Mouse (Mus musculus) left cerebral cortex, postnatal 4 days (tissue): Measurements from ENCODE around the gene Numb. TPM values are rescaled to one million over a fixed set of nuclear protein-coding genes. Genes with fewer than 3 reads are reported as not detected.

ENCODE experiments used
- DNase-seq: peaks from one replicate; pipeline ENCODE4 v3.0.0-alpha.2; 2022
- intact Hi-C: fragments of 180-260 bp; cut with DNase I; formaldehyde crosslinking; loops from one replicate; pipeline ENCODE4 v1.15.1; 2025
- total RNA-seq, 2 experiments: library from RNA; stranded (reverse); gene quantifications; 2 replicates each; pipeline ENCODE4 v1.2.3; 2021

Numb gene
- total RNA-seq, 2 experiments from 2014 or later = 16.5 to 17.8 TPM

DNA sequence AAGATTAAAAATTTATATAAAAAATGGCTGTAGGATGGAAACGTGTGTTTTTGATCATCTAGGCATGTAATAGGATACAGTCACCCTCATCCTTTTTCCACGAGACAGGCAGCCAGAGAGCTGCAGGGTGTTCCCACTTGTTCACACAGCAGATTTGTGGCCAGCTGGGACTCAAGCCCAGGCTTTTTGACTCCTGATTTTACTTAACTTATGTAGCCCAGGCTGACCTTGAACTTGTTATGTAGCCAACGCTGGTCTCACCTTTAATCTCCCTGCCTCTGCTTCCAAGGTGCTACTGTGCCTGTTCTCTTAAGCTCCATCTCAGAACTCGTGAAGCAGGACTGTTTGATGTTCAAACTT is 132.0 kb downstream of the Numb start:
- no peak for DNase-seq
- intact Hi-C loops = no loop called here

DNA sequence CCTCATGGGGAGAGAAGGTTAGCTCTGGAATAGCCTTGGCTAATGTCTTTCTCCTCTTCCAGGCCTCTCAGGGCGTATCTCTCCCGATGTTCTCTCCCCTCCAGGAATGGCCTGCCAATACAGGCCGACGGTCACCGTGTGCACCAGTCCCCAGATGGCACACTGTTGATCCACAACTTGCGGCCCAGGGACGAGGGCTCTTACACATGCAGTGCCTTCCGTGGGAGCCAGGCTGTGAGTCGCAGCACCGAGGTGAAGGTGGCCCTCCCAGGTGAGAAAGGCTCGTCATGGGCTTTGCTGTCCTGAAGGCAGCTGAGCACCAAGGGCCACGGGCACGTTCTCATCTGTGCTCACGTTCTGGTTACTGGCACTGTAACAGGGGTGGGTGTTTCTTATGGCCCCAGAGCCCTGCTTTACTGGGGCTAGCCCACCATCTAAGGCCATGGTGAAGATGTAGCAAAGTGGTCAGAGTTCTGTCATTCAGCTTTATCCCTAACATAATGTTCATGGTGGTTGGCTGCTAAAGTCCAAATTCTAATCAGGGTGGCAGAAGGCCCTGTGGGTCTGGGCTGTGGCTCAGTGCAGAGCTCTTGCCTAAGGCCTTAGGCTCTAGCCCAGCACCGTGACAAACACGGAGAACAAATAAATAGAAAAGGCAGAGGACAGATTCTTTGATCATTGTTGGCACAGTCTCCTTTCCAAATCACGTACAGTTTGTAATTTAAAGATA is 132.5 kb downstream of the Numb start:
- intact Hi-C loops = no loop called here
- no peak for DNase-seq

DNA sequence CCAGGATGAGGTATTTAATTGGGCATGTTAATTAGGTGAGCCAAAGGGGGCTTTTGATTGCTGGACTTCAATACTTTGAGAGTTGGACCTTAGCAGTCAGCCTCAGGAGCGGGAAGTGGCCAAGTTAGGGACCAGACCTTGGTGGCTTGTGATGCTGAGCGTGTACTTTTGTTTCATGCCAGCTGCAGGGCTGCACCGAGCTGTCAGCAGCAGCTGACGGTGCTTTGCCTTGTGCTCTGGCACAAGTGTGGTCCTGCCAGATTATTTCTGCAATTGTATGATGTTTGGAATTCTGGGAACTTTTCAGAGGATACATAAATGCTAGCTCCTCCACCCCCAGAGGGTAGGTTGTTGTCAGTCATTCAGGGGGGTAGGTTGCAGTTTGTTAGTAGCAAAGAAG is 136.4 kb downstream of the Numb start:
- no peak for DNase-seq
- intact Hi-C loops = no loop called here

DNA sequence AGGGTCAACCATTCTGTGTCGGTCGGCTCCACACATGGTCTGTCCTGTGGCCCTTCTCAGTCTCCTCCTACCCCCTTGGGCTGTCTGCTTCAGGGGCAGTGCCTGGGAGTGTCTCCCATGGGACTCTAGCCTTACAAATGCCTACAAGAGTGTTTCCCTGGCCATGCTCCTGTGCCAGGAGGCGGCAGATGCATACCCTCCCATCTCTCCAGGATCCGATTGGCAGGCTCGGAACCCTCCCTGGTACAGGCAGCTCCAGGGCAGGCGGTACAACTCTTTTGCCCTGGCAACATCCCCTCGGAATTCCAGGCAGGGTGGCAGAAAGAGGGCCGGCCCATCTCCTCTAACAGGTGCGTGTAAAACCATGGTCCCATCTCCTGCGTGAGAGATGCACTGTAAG is 139.1 kb downstream of the Numb start:
- peak; percentile 70 for DNase-seq
- intact Hi-C loops = no loop called here

DNA sequence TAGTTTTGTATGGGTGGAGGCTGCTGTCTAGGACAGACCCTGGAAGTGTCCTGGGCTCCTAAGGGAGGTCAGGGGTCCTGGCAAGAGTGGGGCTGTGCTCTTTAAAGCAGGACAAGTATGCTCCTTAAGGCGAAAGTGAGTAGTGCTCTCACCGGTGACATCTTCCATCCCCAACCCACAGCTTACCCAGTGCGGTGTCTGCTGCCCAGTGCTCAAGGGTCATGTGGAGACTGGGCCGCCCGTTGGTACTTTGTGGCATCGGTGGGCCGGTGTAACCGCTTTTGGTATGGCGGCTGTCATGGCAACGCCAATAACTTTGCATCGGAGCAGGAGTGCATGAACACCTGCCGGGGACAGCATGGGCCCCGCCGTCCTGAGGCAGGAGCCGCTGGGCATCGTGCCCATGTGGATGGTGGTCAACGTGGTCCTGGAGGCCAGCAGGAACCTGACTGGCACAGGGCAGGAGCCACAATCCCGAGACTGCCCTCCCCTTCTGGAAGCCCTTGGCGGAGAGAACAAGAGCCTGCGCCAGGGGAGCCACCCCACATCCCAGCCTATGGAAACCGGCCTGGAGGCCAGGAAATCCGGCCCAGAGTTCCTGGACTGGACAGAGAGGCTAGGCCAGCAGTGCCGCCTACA is 140.0 kb downstream of the Numb start:
- peak; percentile 92 for DNase-seq
- intact Hi-C loops = no loop called here

DNA sequence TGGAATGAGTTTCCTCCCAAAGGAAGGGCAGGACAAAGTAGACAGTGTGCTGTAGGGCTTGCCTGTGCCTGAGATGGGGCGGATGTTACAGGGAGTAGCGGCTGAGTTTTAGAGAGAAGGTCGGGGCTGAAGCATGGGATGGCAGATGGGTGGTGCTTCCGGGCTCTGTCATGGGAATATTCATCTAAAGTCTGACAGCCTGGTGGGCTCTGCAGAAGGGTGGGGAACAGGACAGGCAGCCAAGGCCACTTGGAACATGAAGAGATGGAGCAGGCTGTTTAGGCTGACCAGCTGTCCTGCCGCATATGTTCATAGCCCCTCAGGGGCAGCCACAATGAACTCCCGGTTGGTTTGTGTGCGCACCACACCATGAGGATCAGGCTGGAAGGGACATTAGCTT is 140.5 kb downstream of the Numb start:
- peak; percentile 86 for DNase-seq
- intact Hi-C loops = no loop called here

DNA sequence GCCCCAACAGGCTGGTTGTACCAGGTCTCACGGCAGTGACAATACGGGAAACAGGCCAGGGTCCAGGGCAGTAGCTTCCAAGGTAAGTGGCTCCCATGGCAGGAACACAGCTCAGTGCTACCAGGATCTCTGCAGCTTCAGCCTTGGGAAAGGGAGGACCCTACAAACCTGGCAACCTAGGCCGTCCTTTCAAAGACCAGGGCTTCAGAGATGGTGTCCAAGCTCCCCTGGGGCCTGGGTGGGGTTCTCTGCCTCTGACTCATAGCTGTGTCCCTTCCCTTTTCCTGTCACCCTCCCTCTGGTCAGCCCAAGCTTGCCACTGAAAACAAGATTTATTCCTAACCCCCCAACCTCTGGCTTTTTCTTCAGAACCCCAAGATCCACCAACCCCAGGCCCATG is 141.6 kb downstream of the Numb start:
- intact Hi-C loops = no loop called here
- no peak for DNase-seq

DNA sequence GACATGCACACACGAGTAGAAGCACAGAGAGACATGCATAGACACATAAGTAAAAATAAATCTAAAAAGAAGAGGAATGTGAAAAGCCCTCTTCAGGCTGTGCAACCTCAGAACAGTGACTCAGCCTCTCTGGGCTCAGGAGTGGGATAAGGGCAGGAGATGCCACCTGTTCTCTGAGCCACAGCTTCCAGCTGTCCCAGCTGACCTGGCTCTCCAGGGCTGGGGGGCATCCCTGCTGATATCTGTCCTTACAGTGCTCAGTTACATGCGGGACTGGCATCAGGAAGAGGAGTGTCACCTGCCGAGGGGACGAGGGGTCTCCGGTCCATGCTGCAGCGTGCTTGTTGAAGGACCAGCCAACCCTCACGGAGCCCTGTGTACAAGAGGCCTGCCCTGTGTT is 145.0 kb downstream of the Numb start:
- intact Hi-C loops = no loop called here
- no peak for DNase-seq

DNA sequence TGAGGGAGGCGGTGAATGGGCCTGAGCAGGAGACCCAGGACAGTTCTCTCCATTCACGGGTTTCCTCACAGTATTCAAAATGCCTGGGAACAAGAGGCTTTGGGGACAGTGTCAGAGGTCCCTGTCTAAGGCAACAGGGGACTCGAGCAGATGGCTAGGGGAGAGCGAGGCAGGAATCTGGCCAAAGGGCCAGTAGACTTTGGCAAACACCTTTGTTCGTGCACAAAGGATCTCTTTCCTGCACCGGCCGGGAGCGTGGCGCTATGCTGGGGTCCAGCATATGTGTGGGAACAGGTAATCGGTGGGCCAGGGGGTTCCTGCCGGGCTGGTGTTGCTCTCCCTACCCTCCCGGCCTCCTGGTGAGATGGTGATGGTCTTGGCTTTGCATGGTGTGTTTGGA is 146.1 kb downstream of the Numb start:
- intact Hi-C loops = no loop called here

DNA sequence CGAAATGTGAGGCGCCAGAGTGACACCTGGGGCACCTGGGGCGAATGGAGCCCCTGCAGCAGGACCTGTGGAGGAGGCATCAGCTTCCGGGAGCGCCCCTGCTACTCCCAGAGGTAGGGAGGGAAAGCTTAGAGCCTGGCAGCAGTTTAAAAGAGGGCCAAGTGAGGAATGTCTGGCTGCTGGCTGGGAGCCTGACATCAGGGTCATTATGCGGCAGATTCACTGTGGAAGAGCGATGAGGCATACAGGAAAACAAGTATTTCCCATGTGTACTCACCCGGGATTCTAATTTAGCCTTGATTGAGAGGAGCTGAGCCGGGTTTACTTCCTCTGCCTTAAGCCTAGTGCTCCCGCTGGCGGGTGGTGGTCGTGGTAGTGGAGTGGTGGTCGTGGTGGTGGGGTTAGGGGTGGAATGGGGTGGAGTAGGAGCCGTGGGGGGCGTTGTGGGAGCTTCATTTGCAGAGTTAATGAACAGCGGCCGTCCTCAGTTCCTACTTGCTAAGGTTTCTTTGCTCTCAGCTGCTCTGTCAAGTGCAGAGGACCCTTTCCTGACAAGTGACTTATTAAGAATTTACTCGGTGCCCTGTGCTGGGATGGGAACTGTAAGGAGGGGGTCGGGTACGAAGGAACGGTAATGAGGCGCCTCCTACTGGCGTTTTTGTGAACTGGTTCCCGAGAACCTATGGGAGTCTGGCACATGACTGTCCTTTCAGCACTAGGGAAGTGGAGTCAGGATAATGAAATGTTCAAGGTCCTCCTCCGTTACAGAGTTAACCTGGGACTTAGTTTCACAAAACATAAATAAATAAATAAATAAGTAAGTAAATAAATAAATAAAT is 151.1 kb downstream of the Numb start:
- DNase-seq = peak; percentile 76
- intact Hi-C loops = no loop called here

More for the DNA sequence above, 146.1 kb downstream of the Numb start:
- no peak for DNase-seq

DNA sequence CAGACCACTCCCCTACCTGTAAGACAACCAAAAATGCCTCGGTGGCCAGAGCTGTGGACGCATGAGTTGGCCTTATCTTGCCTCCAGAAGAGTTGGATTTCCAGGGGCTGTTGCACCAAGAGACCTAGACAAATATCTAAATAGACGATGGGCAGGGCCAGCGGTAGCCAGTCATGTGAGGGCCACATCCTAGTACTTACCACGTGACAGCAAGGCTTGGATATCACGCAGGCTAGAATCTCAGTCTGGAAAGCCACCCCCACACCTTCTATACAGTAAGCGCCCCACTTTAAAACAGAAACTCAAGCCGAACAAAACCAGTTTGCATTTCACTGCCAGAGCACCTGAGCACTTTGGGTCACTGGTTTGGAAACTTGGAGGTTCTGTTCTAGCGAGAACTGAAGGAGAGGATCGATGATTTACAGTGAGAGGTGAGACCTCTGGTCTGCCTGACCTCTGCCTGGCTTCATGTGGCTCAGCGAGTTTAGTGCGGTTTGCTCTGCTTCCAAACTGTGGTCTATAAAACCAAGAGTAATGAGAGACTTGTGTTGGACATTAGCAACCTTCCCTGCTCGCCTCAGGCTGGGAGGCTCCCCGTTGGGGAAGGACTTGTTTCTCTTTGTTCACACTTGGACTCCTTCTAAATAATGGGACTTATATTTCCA is 153.4 kb downstream of the Numb start:
- intact Hi-C loops = no loop called here

DNA sequence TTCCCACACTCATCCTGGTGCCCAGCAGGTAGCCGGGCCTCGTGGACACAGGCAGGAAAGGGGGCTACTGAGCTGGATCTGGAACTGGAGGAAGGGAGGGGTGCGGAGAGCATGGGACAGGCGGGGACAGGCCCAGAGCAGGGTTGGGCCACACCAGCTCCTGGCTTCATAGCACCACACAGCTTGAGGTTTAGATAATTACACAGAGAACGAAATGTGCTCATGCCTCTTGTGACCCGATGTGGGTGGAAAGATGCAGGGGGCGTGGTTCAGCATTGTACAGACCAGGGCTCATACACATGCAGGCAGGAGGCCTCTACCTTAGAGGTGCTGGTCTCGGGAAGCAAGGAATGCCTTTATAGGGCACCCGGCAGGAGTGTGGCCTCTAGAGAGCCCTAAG is 153.9 kb downstream of the Numb start:
- intact Hi-C loops = no loop called here
- DNase-seq = no peak

More for the DNA sequence above, 153.4 kb downstream of the Numb start:
- no peak for DNase-seq

DNA sequence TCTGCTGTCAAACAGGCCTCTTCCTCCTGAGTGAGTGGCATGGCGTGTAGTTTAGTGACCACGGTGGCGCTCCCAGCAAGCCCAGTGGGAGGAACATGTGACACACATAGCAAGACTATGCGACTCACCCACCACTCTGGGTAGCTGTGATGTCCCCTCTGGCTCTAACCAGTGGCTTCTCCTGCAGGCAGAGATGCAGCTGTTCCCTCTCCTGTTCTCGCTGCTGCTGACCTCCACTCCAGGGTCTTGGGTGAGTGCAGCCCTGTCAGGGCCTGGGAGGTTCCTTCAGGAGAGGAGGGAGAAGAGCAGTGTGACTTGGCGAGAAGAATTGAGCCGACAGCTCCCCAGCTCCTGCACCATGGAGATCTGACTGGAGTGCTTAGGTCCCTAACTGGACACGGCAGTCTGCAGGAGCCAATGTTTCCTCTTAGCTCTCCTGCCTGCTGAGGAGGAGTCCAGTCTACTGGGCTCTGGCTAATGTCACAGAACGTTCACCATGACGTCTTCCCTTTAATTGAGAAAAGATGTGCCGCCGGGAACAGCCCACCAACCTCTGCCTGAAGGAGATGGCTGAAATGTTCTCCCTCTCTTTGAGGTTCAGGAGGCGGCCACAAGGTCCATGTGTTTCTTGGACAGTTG is 155.7 kb downstream of the Numb start:
- intact Hi-C loops = no loop called here
- DNase-seq = no peak

DNA sequence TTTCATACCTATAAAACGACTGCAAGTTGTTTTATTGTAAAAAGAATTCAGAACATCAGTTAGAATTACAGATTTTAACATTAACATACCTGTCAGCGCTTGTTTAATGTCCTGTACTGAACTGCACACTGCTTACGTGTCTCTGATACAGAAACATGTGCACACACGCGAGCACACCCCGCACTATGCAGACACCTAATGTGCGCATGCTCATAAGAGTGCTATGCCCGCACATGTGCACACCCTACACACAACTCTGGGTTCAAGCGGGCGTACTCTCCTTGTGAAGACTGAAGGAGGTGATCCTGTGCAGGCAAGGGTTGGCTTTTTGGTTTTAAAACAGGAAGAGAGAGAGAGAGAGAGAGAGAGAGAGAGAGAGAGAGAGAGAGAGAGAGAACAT is 157.2 kb downstream of the Numb start:
- DNase-seq = no peak
- intact Hi-C loops = no loop called here

DNA sequence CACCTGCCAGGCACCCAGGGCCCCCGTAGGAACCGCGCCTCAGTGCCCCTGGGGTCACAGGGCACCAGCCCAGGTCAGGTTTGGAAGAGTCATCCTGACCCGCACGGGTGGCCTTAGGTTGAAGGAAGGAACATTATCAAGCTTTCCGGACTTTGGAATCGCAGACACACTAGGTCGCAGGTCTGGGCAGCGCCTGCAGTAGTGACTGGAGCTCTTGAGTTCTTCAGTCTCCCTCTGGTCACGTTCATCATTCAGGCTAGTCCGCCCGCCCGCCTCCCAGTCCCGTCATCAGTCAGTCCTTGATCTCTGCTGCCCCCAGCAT is 157.7 kb downstream of the Numb start:
- DNase-seq = no peak
- intact Hi-C loops = no loop called here

DNA sequence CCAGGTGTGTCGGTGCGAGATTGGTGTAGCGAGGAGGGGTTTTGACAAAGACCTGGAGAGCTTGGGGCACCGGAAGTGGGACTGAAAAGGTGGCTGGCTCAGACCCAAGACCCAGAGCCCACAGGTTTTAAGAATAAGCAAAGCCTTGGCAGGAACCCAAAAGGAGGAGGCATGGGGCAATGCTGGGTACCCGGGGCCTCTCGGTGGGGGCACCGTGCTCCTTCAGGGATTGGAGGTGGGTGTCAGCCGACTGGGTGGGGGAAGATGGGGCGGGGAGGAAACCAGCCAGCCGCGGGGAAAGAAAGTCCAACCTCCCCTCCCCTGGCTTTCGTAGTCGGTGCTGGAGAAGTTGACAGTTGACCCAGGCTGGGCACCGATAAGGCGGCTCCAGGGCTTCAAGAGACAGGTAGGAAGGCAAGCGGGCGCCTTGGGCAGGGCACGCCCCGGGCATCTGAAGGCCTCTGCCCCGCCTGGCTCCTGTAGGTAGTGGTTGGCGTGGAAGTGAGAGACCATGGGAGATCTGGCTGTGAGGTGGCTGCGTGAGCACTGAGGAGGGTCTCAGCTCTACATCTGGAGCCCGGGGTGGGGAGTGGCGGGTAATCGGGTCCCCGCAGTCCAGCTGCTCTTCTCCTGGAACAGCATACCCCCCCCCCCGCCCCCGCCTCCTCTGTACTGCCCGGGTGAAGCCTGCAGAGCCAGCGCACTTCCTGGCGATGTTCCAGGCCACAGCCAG is 158.3 kb downstream of the Numb start, which contains the start of gene Papln:
TSS of gene Papln (plus strand) at position 324 of the 733 bp plus-strand sequence.
- intact Hi-C loops = no loop called here
- no peak for DNase-seq

DNA sequence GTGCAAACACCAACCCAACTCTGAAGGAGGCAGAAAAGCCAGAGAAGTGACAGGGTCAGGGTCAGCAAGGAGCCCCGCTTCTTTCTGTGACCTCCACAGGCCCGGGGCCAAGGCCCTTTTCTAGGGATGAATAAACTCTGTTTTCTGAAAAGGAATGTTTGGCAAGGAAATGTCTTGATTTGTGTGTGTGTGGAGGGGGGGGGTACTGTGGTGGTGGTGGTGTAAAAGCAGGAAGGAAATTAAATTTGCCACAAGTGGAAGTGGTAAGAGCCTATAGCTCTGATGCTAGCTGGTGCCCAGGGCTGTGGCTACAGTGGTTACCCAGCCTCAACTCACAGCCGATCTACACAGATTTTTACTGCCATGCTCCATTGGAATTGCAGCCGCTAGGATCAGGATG is 159.0 kb downstream of the Numb start:
- intact Hi-C loops = no loop called here
- DNase-seq = no peak

DNA sequence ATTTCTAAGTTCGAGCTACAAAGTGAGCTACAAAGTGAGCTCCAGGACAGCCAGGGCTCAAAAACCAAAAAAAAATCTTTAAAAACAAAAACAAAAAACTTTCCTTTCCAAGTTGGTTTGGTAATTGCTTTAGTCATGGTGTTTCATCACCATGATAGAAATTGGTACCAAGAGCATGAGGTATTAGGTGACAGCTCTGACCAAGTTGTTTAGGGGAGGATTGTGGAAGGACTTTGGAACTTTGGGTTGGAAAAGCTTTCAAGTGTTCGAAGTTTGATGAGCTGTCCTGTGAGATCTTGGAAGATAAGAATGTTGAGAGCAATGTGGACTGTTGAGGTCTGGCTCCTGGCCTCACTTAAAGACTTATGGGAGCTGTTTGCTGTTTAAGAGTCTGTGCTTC is 161.5 kb downstream of the Numb start:
- intact Hi-C loops = no loop called here
- no peak for DNase-seq

DNA sequence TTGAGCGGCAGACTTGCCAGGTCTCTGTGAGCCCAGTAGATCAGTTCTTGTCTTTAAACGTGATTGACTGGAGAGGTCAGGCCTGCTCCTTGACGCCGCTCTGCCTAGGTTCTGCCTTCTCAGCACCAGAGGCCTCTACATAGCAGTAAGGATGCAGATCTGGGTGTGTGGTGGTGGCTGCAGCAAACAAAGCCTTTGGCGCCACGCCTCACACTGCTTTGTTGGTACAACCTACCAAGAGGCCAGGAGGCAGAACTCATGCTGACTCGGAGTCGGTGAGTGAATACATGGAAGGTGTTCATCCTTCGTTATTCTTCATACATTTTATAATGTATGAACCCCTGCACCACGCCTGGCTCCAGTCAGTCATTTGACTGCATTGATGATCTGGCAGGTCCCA is 163.0 kb downstream of the Numb start:
- no peak for DNase-seq
- intact Hi-C loops = no loop called here

DNA sequence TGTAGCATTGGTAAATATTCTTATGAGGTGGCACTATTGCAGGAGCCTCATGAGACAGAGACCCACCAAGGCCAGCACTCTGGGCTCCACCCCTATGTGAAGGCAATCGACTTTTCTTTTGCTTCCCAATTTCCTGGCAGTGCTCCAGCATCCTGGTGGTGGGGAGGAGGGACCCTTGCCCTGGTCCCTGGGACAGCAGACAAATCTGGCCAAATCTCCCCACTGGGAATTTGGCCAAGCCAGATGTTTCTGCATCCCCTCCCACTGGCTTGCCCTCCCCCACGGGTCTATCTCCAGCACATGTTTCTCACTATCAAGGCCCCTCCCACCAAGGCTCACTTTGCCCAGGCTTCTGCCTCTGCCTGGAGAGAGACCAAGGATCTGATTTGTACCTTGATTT is 169.2 kb downstream of the Numb start:
- peak; percentile 43 for DNase-seq
- intact Hi-C loops = no loop called here
